Mouse (Mus musculus) cortical plate, adult 2 months (tissue): Measurements from ENCODE around the gene Wbp4.

Source experiments
- CTCF ChIP-seq: fragments of 200-500 bp; IDR thresholded peaks from 2 replicates; pipeline ENCODE4 v1.5.1; 2011; ENCODE audit warnings: mild to moderate bottlenecking, control low read depth, low read length; ENCODE audit not compliant: insufficient read depth; ENCODE audit errors: extremely low read depth
- POLR2A ChIP-seq: fragments of 200-500 bp; IDR thresholded peaks from 2 replicates; pipeline ENCODE4 v1.6.1; 2011; ENCODE audit warnings: mild to moderate bottlenecking, low read length, control low read depth; ENCODE audit not compliant: insufficient read depth; ENCODE audit errors: extremely low read depth

DNA sequence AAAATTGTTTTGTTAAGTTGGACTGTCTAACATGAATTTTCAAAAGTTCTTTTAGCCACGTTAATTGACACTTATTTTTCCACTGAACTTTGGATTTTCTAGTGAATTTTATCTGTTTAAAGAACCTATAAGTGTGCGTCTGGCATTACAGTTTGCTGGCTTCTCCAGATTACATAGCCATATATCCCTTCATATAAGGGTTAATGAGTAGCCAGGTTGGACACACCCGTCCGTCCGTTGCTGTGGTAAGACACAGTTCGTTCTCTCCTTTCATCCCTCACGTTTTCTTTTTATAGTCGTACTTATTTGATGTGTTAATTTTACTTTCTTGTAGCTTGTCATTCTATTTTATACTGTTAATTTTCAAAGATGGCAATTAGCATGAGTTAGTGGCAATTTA is 33.8 kb upstream of the Wbp4 start:
- no peak for TF ChIP-seq CTCF
- no peak for TF ChIP-seq POLR2A
